Mouse (Mus musculus): ENCODE measurements around the gene Esp3. TPM values are rescaled to one million over a fixed set of nuclear protein-coding genes. Genes with fewer than 3 reads are reported as not detected.
"Not testable (repeated sequence)": the region's sequence is repeated elsewhere in the genome, so short reads cannot be mapped to it uniquely, and the experiment has no call there.

Esp3 gene
- not detected in 2 replicates for total RNA-seq (2014; rRNA removed)
- not detected in 2 replicates for polyA plus RNA-seq (2015; fragmentation: Nextera tagmentation; extraction: Ambion mirVana)

GRCm38 (mm10) chr17:40631775-40632174 is at the start of gene Esp3:
Esp3 (plus strand) TSS chr17:40632075.
- H3K27ac ChIP-seq (ENCODE audit: low read depth, low read length); H3K4me1 ChIP-seq (ENCODE audit: insufficient read depth, low read length); H3K9me3 ChIP-seq (ENCODE audit: low read length); H3K4me2 ChIP-seq (ENCODE audit: low read depth, low read length, poor library complexity, severe bottlenecking); H3K36me3 ChIP-seq (ENCODE audit: insufficient read depth, low read length); H3K9ac ChIP-seq (replicated peaks; ENCODE audit: low read length, poor library complexity, severe bottlenecking); H3K27me3 ChIP-seq (ENCODE audit: insufficient read depth, low read length); H3K4me3 ChIP-seq (ENCODE audit: low read depth, low read length); ATAC-seq (ENCODE audit: low FRiP score); DNase-seq (ENCODE audit: low spot score): not testable (repeated sequence)
- WGBS = 94% methylated on average over 1 of the region's 1 CpGs

DNA sequence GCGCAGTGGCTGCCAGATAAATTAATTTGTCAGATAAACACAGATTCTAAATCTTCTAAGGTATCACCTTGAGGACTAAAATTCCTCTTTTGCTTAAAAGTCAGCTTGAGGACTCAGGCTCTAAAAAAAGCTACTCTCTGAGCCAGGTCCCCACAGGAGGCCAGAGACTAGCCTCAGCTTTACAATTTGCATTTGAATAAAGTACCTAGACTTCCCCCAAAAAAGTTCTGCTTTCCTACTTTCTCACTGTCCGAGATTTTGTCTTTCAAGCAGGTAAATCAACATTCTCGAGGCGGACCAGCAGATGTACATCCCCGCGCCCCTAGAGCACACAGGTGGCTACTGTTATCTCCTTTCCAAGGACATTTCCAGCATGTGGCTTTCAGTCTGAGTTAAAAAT is 48.0 kb upstream of the Esp3 start:
- DNase-seq (ENCODE audit: low spot score); H3K4me1 ChIP-seq (ENCODE audit: insufficient read depth, low read length); H3K36me3 ChIP-seq (ENCODE audit: insufficient read depth, low read length); H3K27me3 ChIP-seq (ENCODE audit: insufficient read depth, low read length); H3K9me3 ChIP-seq (ENCODE audit: low read length); ATAC-seq (ENCODE audit: low FRiP score); H3K4me2 ChIP-seq (ENCODE audit: low read depth, low read length, poor library complexity, severe bottlenecking); H3K9ac ChIP-seq (replicated peaks; ENCODE audit: low read length, poor library complexity, severe bottlenecking); H3K27ac ChIP-seq (ENCODE audit: low read depth, low read length); H3K4me3 ChIP-seq (ENCODE audit: low read depth, low read length): not testable (repeated sequence)
- 40% methylated on average over 6 of the region's 6 CpGs for WGBS

DNA sequence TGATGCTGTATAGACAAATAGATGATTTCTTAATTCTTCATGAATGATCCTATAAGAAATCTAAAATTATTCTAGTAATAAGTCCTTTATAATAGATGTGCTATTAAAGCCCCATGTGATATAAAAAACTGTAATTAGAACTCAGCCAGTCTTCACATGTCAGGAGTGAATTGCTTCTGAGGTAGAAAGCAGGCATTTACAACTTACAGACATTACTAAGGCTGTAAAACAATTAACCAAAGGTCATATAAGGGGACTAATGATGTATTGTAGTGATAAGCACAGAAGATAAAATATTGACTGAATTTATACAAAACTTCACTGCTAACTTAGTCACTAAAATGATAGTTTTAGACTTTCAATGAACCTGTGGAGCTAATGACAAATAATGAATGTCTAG is 40.6 kb upstream of the Esp3 start:
- no peak overlapping the region for H3K4me3 ChIP-seq (ENCODE audit: low read depth, low read length)
- H3K27ac ChIP-seq (ENCODE audit: low read depth, low read length) = no peak overlapping the region
- no peaks in the 10 kb centered on the region for H3K27me3 ChIP-seq (ENCODE audit: insufficient read depth, low read length)
- H3K9ac ChIP-seq (replicated peaks; ENCODE audit: low read length, poor library complexity, severe bottlenecking) = no peak overlapping the region
- no peaks in the 10 kb centered on the region for H3K4me1 ChIP-seq (ENCODE audit: insufficient read depth, low read length)
- no peak for DNase-seq (ENCODE audit: low spot score)
- no peaks in the 10 kb centered on the region for H3K36me3 ChIP-seq (ENCODE audit: insufficient read depth, low read length)
- no peaks in the 10 kb centered on the region for H3K9me3 ChIP-seq (ENCODE audit: low read length)
- H3K4me2 ChIP-seq (ENCODE audit: low read depth, low read length, poor library complexity, severe bottlenecking) = no peak overlapping the region
- no peak for ATAC-seq (ENCODE audit: low FRiP score)
- no peak for TF ChIP-seq CTCF (IDR thresholded peaks at IDR 0.05)

DNA sequence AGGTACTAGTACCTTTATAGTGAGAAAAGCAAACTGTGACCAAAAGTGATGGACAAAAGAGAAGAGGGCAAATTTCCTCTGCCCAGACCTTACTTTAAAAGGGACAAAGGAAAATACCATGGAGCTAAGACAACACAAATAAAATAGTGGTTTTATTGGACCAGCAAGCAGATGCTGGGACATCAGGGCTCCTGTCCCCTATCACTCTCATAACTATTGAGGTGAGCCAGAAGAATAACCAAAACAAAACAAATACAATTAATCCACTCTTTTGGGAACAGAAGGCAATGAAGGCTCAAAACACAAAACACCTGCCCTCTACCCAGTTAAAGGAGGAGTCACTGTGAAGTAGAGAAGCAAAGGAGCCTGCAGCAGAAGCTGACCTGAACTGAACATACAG is 33.6 kb upstream of the Esp3 start, which contains the start of gene Esp4:
Gene Esp4, plus strand, starts transcription at position 301 of the 400 bp plus-strand sequence.
- Histone ChIP-seq H3K4me1 (ENCODE audit: insufficient read depth, low read length) (no peaks in the 10 kb centered on the region), H3K9ac (replicated peaks; ENCODE audit: low read length, poor library complexity, severe bottlenecking) (no peak within 1 kb of the TSS), H3K27me3 (ENCODE audit: insufficient read depth, low read length) (no peaks in the 10 kb centered on the region), H3K36me3 (ENCODE audit: insufficient read depth, low read length) (no peaks in the 10 kb centered on the region), H3K9me3 (ENCODE audit: low read length) (no peaks in the 10 kb centered on the region), H3K4me3 (ENCODE audit: low read depth, low read length) (no peak within 1 kb of the TSS), H3K4me2 (ENCODE audit: low read depth, low read length, poor library complexity, severe bottlenecking) (no peak within 1 kb of the TSS), H3K27ac (ENCODE audit: low read depth, low read length) (no peak within 1 kb of the TSS)
- ATAC-seq (ENCODE audit: low FRiP score) (no peak), DNase-seq (ENCODE audit: low spot score) (no peak)
- no peak for TF ChIP-seq CTCF (IDR thresholded peaks at IDR 0.05)

- not testable (repeated sequence) for H3K9ac ChIP-seq (replicated peaks; ENCODE audit: low read length, poor library complexity, severe bottlenecking); H3K27ac ChIP-seq (ENCODE audit: low read depth, low read length); H3K9me3 ChIP-seq (ENCODE audit: low read length); H3K4me1 ChIP-seq (ENCODE audit: insufficient read depth, low read length); H3K4me2 ChIP-seq (ENCODE audit: low read depth, low read length, poor library complexity, severe bottlenecking); H3K36me3 ChIP-seq (ENCODE audit: insufficient read depth, low read length); H3K27me3 ChIP-seq (ENCODE audit: insufficient read depth, low read length); DNase-seq (ENCODE audit: low spot score); H3K4me3 ChIP-seq (ENCODE audit: low read depth, low read length); ATAC-seq (ENCODE audit: low FRiP score)
- WGBS = 83% methylated on average over 9 of the region's 9 CpGs
Observed at GRCm38 (mm10) chr17:40662118-40662679, 30.3 kb downstream of the Esp3 start.

DNA sequence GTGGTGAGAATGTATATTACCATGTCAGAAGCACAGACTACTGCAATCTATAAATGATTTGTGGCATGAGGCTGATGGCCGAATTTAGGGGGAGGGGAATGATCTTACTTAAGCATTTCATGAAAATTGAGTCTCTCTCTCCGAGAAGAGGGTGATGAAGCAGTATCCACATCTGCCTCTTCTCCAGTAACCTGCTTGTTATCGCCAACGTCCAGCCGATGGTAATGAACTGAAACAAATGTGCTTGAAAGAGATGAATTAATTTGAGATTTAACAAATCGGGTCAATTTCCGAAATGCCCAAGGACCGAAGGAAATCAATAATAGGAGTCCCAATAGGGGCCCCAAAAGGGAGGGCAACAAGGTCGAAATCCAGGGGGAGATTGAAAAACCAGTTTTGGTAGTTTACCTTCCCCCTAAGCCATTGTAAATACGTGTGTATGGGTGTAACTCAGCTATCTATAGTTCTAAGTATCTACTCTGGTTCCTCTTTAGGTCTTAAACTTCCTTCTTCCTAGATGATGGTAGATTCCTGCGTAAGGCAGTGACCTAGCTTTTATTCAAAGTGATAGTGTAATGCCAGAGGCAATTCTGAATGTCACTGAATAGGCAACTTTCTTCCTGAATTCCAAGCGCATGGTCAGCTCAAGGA is 31.4 kb downstream of the Esp3 start:
- 84% methylated on average over 12 of the region's 12 CpGs for WGBS
- not testable (repeated sequence) for ATAC-seq (ENCODE audit: low FRiP score); H3K4me2 ChIP-seq (ENCODE audit: low read depth, low read length, poor library complexity, severe bottlenecking); DNase-seq (ENCODE audit: low spot score); H3K27me3 ChIP-seq (ENCODE audit: insufficient read depth, low read length); H3K4me3 ChIP-seq (ENCODE audit: low read depth, low read length); H3K4me1 ChIP-seq (ENCODE audit: insufficient read depth, low read length); H3K36me3 ChIP-seq (ENCODE audit: insufficient read depth, low read length); H3K9ac ChIP-seq (replicated peaks; ENCODE audit: low read length, poor library complexity, severe bottlenecking); H3K27ac ChIP-seq (ENCODE audit: low read depth, low read length); H3K9me3 ChIP-seq (ENCODE audit: low read length)

Other genes starting within 250 kb of the Esp3 start
- gene Esp8, start 112.1 kb upstream of the Esp3 start, total RNA-seq (2014; rRNA removed) = not detected in 2 replicates
- gene Esp8, start 112.1 kb upstream of the Esp3 start, polyA plus RNA-seq (2015; fragmentation: Nextera tagmentation; extraction: Ambion mirVana) = not detected in 2 replicates
- not detected in 2 replicates for gene Esp6, start 70.6 kb upstream of the Esp3 start, total RNA-seq (2014; rRNA removed)
- gene Esp6, start 70.6 kb upstream of the Esp3 start, polyA plus RNA-seq (2015; fragmentation: Nextera tagmentation; extraction: Ambion mirVana) = not detected in 2 replicates
- not detected in 2 replicates for gene Esp4, start 33.5 kb upstream of the Esp3 start, total RNA-seq (2014; rRNA removed)
- gene Esp4, start 33.5 kb upstream of the Esp3 start, polyA plus RNA-seq (2015; fragmentation: Nextera tagmentation; extraction: Ambion mirVana) = not detected in 2 replicates
- not detected in 2 replicates for gene Esp1, start 95.0 kb downstream of the Esp3 start, total RNA-seq (2014; rRNA removed)
- not detected in 2 replicates for gene Esp1, start 95.0 kb downstream of the Esp3 start, polyA plus RNA-seq (2015; fragmentation: Nextera tagmentation; extraction: Ambion mirVana)
- not detected in 2 replicates for gene Crisp2, start 174.9 kb downstream of the Esp3 start, total RNA-seq (2014; rRNA removed)
- gene Crisp2, start 174.9 kb downstream of the Esp3 start, polyA plus RNA-seq (2015; fragmentation: Nextera tagmentation; extraction: Ambion mirVana) = not detected in 2 replicates
- gene Rhag, start 179.1 kb downstream of the Esp3 start, total RNA-seq (2014; rRNA removed) = not detected in 2 replicates
- not detected in 2 replicates for gene Rhag, start 179.1 kb downstream of the Esp3 start, polyA plus RNA-seq (2015; fragmentation: Nextera tagmentation; extraction: Ambion mirVana)
- 0.38 and 2.2 TPM in 2 replicates for gene 9130008F23Rik, start 248.5 kb downstream of the Esp3 start, total RNA-seq (2014; rRNA removed)
- 0.86 and 1.3 TPM in 2 replicates for gene 9130008F23Rik, start 248.5 kb downstream of the Esp3 start, polyA plus RNA-seq (2015; fragmentation: Nextera tagmentation; extraction: Ambion mirVana)